Mouse (Mus musculus) ovary, adult 10 weeks (tissue): ENCODE data around the gene Cdc26. TPM values are rescaled to one million over a fixed set of nuclear protein-coding genes. Genes with fewer than 3 reads are reported as not detected.

Experiments
- polyA plus RNA-seq: library from polyadenylated mRNA; stranded (reverse); fragments of 350-450 nt; fragmentation: Illumina TruSeq; extraction: RNeasy Lipid Tissue Mini Kit (QIAGEN cat#74804); gene quantifications from one replicate; pipeline ENCODE4 v1.2.3, GENCODE M21; 2014

Gene Cdc26
- polyA plus RNA-seq, result 79.3 TPM

GRCm38 (mm10) chr4:62408601-62409282 is at the start of gene Cdc26, which contains the start of gene Prpf4:
Gene Cdc26, minus strand, starts transcription at chr4:62408642.
Gene Prpf4, plus strand, starts transcription at chr4:62408797.

DNA sequence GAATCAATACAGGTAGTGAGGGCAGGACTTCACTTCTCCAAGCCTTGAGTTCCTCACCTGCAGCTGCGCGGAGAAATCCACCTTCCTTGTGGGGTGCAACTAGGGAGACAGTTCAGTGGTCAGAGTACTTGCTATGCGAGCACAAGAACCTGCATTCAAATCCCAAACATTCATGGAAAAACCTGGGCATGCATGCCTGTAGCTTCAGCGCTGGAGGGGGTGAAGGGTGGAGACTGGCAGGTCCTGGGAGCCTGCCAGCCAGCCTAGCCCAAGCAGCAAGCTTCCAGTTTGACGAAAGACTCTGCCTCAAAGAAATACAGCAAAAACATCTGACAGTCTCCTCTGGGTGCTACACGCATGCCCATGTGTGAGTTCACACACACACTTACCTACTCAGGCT is 26.6 kb upstream of the Cdc26 start, which contains the start of gene Rnf183:
Rnf183 (minus strand) TSS at position 172 of the 400 bp plus-strand sequence.

GRCm38 (mm10) chr4:62360088-62360804 is 48.2 kb downstream of the Cdc26 start, which contains the start of the genes Fkbp15 and Slc31a1:
Gene Fkbp15, minus strand, starts transcription at chr4:62360548.
Gene Slc31a1, plus strand, starts transcription at chr4:62360727.

Other genes starting within 250 kb of the Cdc26 start
- 44.2 TPM for gene Zfp37, start 177.6 kb downstream of the Cdc26 start, polyA plus RNA-seq
- 11.1 TPM for gene Slc31a2, start 146.1 kb downstream of the Cdc26 start, polyA plus RNA-seq
- gene Fkbp15, start 48.1 kb downstream of the Cdc26 start, polyA plus RNA-seq, result 16.6 TPM
- 98.3 TPM for gene Slc31a1, start 47.9 kb downstream of the Cdc26 start, polyA plus RNA-seq
- 16.1 TPM for gene Prpf4, start 155 bp upstream of the Cdc26 start, polyA plus RNA-seq
- gene Rnf183, start 26.6 kb upstream of the Cdc26 start, polyA plus RNA-seq, result not detected
- 4.3 TPM for gene Wdr31, start 62.3 kb upstream of the Cdc26 start, polyA plus RNA-seq
- gene Bspry, start 71.4 kb upstream of the Cdc26 start, polyA plus RNA-seq, result 0.54 TPM
- not detected for gene Hdhd3, start 94.8 kb upstream of the Cdc26 start, polyA plus RNA-seq
- 0.71 TPM for gene Alad, start 111.3 kb upstream of the Cdc26 start, polyA plus RNA-seq
- gene Pole3, start 116.4 kb upstream of the Cdc26 start, polyA plus RNA-seq, result 50.5 TPM
- gene 4933430I17Rik, start 116.7 kb upstream of the Cdc26 start, polyA plus RNA-seq, result 0.77 TPM
- 6.6 TPM for gene Rgs3, start 151.2 kb upstream of the Cdc26 start, polyA plus RNA-seq